Mouse (Mus musculus): ENCODE data around the gene Gm16223.

- no peak for TF ChIP-seq CTCF (IDR thresholded peaks at IDR 0.05; ENCODE audit: control insufficient read depth, insufficient read depth, low read length)
- no peak for TF ChIP-seq POLR2A (IDR thresholded peaks at IDR 0.05; ENCODE audit: borderline replicate concordance, control insufficient read depth, low read depth, low read length)
These were observed 172.0 kb downstream of the Gm16223 start for GRCm38 (mm10) chr5:42239806-42240205.
